Mouse (Mus musculus) ES-Bruce4 (cell line): ENCODE data around the gene Dchs2.

Experiments
- CTCF ChIP-seq: IDR thresholded peaks from one replicate; pipeline ENCODE4 v1.8.1; 2011; ENCODE audit warnings: low read depth, low read length
- EP300 ChIP-seq: IDR thresholded peaks from 2 replicates; pipeline ENCODE4 v1.6.1; 2011; ENCODE audit warnings: low read depth, low read length; ENCODE audit not compliant: insufficient read depth
- POLR2A ChIP-seq: IDR thresholded peaks from one replicate; pipeline ENCODE4 v1.8.1; 2011; ENCODE audit warnings: low read length; ENCODE audit not compliant: insufficient read depth

DNA sequence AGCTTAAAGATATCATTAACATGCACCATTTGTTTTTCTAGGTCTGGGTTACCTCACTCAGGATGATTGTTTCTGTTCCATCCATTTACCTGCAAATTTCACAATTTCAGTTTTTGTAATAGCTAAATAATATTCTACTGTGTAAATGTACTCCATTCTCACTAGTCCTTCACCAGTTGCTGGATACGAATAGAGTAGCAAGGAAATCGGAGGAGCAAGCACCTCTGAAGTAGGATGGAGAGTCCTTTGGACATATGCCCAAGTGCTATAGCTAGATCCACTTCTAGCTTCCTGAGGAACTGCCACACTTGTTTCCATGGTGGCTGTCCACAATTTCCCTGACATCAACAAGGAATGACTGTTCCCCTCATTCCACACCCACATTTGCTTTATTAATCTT, 63.5 kb downstream of the Dchs2 start:
- TF ChIP-seq POLR2A (no peak), CTCF (no peak), EP300 (no peak)
